Mouse (Mus musculus): Measurements from ENCODE around the gene Synj2.

GRCm38 (mm10) chr17:6014985-6015384 lies 73.9 kb downstream of the Synj2 start:
- TF ChIP-seq CTCF (IDR thresholded peaks at IDR 0.05; ENCODE audit: insufficient read depth, low read depth, low read length) (no peak), POLR2A (IDR thresholded peaks at IDR 0.05; ENCODE audit: insufficient read depth, low read depth, low read length) (no peak)

All from olfactory bulb, adult 2 months (tissue).